Mouse (Mus musculus) liver, embryonic 16.5 days (tissue): ENCODE results near the gene Samd10. TPM values are rescaled to one million over a fixed set of nuclear protein-coding genes. Genes with fewer than 3 reads are reported as not detected.

Experiments
- ATAC-seq: fragments of 200-750 bp; cut with Nextera tagmentation; 2 replicates; pipeline ENCODE4 v1.8.0; 2017; ENCODE audit warnings: low read depth, mild to moderate bottlenecking, moderate number of reproducible peaks, moderate library complexity
- H3K27ac ChIP-seq: fragments of 300-500 bp; sonication (generic); 2 replicates; pipeline ENCODE4 v1.5.1; 2014; ENCODE audit warnings: mild to moderate bottlenecking, low read length
- H3K27me3 ChIP-seq: fragments of 300-500 bp; sonication (generic); 2 replicates; pipeline ENCODE4 v1.6.1; 2014; ENCODE audit warnings: low read depth, low read length, mixed read lengths; ENCODE audit not compliant: control insufficient read depth, insufficient read depth
- H3K36me3 ChIP-seq: fragments of 300-500 bp; sonication (generic); 2 replicates; pipeline ENCODE4 v1.6.1; 2014; ENCODE audit warnings: mild to moderate bottlenecking; ENCODE audit not compliant: control insufficient read depth, insufficient read depth
- H3K4me1 ChIP-seq: fragments of 300-500 bp; sonication (generic); 2 replicates; pipeline ENCODE4 v1.6.1; 2014; ENCODE audit warnings: low read depth, low read length, mixed read lengths; ENCODE audit not compliant: control insufficient read depth
- H3K4me2 ChIP-seq: fragments of 300-500 bp; sonication (generic); 2 replicates; pipeline ENCODE4 v1.6.1; 2014; ENCODE audit warnings: low read depth, low read length, mixed read lengths
- H3K4me3 ChIP-seq: fragments of 300-500 bp; sonication (generic); 2 replicates; pipeline ENCODE4 v1.5.1; 2014; ENCODE audit warnings: low read depth, mild to moderate bottlenecking, low read length
- H3K9ac ChIP-seq: fragments of 300-500 bp; sonication (generic); 2 replicates; pipeline ENCODE4 v1.6.1; 2014; ENCODE audit warnings: low read depth, low read length
- H3K9me3 ChIP-seq: fragments of 300-500 bp; sonication (generic); replicated peaks from 2 replicates; pipeline ENCODE4 v1.6.1; 2016; ENCODE audit warnings: low read length; ENCODE audit not compliant: control insufficient read depth
- WGBS: fragments of 180-500 bp; shearing (Covaris S2); extraction: QIAGEN DNeasy Blood & Tissue Kit; methylation state at CpG from one replicate; pipeline ENCODE4 v1.1.7; 2014; ENCODE audit not compliant: insufficient replicate concordance; 5-methylcytosine and 5-hydroxymethylcytosine counted together
- polyA plus RNA-seq: library from polyadenylated mRNA; unstranded; fragments of >200 nt; fragmentation: Nextera tagmentation; extraction: Ambion mirVana; gene quantifications from 2 replicates; pipeline ENCODE4 v1.2.1, GENCODE M21; 2015

Gene Samd10
- polyA plus RNA-seq, 1 experiment from 2014 or later = 2.3 TPM

DNA sequence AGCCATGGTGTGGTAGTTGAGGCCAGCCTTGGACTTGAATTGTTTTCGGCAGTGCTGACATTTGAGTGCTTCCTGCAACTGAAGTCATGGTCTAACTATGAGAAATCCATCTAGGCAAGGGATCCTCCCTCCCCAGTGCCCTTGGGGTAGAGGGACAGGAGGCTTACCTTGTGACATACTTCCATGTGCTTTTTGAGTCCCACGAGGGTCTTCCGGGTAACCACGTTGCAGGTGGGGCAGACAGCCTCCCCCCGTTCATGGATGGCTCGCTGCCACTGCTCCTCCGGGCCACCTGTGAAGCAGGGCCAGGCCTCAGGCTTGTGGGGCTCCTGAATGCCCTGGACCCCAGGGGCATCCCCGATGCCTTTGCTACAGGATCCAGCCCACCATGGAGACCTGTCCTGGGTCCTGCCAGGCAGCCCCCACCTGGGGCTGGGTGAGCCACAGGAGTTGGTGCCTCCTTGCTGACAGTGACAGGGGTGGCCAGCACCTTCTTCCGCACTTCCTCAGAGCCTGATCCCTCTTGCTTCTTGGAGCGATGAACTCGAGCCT lies 10.7 kb downstream of the Samd10 start:
- Histone ChIP-seq H3K9ac (no peak overlapping the region), H3K27me3 (no peaks in the 10 kb centered on the region), H3K4me3 (no peak overlapping the region), H3K9me3 (no peaks in the 10 kb centered on the region), H3K27ac (no peak overlapping the region), H3K4me2 (no peak overlapping the region), H3K36me3 (peaks cover 12% of the 10 kb centered on the region), H3K4me1 (peaks cover 30% of the 10 kb centered on the region)
- WGBS = 78% methylated on average over 11 of the region's 11 CpGs
- no peak for ATAC-seq

DNA sequence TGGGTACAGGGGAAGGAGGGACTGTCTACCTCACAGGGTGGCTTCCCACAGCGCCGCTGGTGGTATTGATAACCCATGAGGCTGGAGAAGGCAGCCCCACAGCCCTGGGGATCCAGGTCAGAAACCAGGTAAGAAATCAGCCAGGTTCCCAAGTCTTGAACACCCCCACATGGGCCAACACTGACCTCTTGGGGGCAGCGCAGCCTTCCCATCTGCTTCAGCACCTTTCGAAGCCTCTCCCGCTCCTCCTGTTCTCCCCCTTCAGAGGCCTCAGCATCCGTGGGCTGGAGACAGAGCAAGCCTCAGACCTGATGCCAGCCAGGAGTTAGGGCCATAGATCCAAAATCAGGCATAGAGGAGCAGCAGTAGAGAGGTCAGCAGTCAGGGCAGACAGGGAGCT lies 11.2 kb downstream of the Samd10 start:
- WGBS = 74% methylated on average over 6 of the region's 6 CpGs
- no peaks in the 10 kb centered on the region for H3K27me3 ChIP-seq
- H3K4me1 ChIP-seq = peaks cover 28% of the 10 kb centered on the region
- H3K9ac ChIP-seq = no peak overlapping the region
- no peak overlapping the region for H3K4me2 ChIP-seq
- no peak for ATAC-seq
- no peak overlapping the region for H3K4me3 ChIP-seq
- no peaks in the 10 kb centered on the region for H3K9me3 ChIP-seq
- no peak overlapping the region for H3K27ac ChIP-seq
- peaks cover 12% of the 10 kb centered on the region for H3K36me3 ChIP-seq

DNA sequence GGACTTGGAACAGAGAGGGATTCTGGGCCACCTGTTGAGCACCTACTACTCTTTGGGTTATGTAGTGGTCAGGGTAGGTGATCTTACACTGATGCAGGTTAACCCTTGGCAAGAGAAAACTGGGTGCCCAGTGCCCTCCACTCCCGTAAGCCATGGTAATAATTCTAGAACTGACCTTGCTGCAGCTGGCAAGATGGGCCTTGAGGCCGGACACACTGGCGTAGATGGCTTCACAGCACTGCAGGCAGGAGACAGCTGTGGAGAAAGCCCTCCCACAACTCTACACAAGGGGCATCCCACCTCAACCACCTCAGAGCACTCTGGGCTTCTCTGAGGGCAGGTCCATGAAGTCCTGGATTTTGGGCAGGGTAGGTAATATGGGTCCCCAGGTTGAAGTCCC lies 12.9 kb downstream of the Samd10 start:
- Histone ChIP-seq H3K9ac (no peak overlapping the region), H3K27me3 (no peaks in the 10 kb centered on the region), H3K4me1 (peaks cover 19% of the 10 kb centered on the region), H3K36me3 (peaks cover 12% of the 10 kb centered on the region), H3K9me3 (no peaks in the 10 kb centered on the region), H3K27ac (no peak overlapping the region), H3K4me2 (no peak overlapping the region), H3K4me3 (no peak overlapping the region)
- 73% methylated on average over 3 of the region's 3 CpGs for WGBS
- no peak for ATAC-seq

DNA sequence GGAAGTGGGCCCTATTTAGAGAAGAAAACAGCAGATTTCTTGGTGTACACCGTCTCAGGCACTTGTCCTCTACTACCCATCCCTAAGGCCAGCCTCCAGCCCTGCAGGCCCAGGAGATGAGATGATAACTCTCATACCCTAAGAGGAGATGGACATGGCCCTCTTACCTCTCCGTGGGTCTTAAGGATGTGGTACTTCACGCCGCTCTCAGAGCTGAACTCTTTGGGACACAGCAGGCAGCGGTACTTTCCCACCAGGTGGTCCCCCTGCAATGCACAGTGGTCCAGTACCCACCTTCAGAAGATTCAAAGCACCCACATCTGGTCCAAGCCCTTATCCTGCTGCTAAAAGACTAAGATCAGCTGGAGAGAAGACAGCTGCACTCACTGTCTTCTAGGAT lies 13.5 kb downstream of the Samd10 start:
- H3K27ac ChIP-seq = no peak overlapping the region
- H3K4me1 ChIP-seq = peaks cover 16% of the 10 kb centered on the region
- H3K4me3 ChIP-seq = no peak overlapping the region
- H3K9ac ChIP-seq = no peak overlapping the region
- no peaks in the 10 kb centered on the region for H3K9me3 ChIP-seq
- no peak overlapping the region for H3K4me2 ChIP-seq
- no peak for ATAC-seq
- H3K27me3 ChIP-seq = no peaks in the 10 kb centered on the region
- whole genome bisulfite sequencing = 75% methylated on average over 5 of the region's 5 CpGs
- H3K36me3 ChIP-seq = peaks cover 12% of the 10 kb centered on the region

DNA sequence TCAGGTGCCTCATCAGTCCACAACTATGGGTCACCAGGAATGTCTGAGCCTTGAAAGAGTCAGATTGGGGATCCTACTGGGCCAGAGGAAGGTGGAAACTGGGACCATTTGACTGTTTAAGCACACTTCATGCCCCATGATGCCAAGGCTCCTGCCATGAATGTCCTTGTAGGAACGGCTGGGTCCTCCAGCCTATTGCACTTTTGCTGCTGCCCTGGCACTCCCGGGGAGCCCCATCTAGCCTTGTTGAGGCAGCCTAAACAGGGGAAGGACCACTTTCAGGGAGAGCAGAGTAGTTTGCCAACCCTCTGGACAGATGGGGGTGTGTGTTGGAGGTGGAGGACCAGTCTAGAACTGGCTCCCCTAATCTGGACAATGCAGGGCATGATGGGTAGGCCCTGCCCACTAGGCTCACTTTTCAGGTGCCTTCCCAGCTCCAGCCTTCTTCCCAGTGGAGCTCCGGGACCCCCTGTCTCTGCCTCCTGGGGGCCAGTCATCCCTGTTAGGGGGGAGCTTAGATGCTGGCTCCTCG lies 14.5 kb downstream of the Samd10 start, which contains the start of gene Uckl1:
Gene Uckl1 (minus strand): TSS at position 482 of the 532 bp plus-strand sequence.
- H3K36me3 ChIP-seq = peaks cover 11% of the 10 kb centered on the region
- peaks cover 22% of the 10 kb centered on the region for H3K4me1 ChIP-seq
- H3K27ac ChIP-seq = no peak within 1 kb of the TSS
- H3K27me3 ChIP-seq = no peaks in the 10 kb centered on the region
- H3K9ac ChIP-seq = no peak within 1 kb of the TSS
- WGBS = 76% methylated on average over 4 of the region's 4 CpGs
- no peak within 1 kb of the TSS for H3K4me2 ChIP-seq
- ATAC-seq = no peak
- H3K4me3 ChIP-seq = no peak within 1 kb of the TSS
- H3K9me3 ChIP-seq = no peaks in the 10 kb centered on the region

DNA sequence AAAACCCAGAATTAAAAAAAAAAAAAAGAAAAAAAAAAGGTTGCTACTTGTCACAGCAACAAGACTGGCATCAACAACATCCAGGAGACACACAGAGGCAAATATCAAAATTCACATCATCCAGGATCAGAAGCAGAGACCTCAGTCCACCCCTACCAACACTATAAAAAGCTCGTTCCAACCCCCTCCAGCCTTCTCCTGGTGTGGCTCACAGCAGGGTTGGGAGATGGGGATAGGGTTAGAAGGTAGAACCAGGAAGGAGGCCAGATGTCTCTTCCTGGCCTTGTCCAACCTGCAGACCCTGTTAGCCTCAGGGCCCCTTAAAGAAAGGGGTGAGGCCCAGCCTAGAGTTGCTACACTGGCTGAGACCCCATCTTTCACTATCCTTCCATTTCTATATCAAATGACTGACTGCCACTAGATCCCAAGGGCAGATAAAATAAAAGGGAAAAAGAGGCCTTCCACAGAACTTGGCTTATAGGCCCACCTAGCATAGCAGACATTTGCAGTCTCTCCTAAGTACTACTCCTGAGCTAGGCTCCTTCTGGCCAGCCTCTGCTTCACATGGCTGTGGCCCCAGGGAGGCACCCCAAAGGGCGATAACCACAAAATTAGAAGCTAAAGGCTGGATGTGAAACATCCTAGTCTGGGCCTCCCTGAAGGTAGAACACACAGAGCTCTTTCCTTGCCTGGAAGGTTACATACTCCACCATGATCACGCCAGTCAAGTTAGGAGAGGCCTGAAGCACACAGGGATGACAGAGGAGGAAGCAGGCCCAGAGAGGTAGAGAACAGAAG lies 15.4 kb downstream of the Samd10 start:
- Histone ChIP-seq H3K9ac (no peak overlapping the region), H3K4me1 (peaks cover 30% of the 10 kb centered on the region), H3K27ac (no peak overlapping the region), H3K9me3 (no peaks in the 10 kb centered on the region), H3K4me2 (no peak overlapping the region), H3K36me3 (peaks cover 7% of the 10 kb centered on the region), H3K27me3 (no peaks in the 10 kb centered on the region), H3K4me3 (no peak overlapping the region)
- no peak for ATAC-seq
- 60% methylated on average over 3 of the region's 3 CpGs for WGBS

DNA sequence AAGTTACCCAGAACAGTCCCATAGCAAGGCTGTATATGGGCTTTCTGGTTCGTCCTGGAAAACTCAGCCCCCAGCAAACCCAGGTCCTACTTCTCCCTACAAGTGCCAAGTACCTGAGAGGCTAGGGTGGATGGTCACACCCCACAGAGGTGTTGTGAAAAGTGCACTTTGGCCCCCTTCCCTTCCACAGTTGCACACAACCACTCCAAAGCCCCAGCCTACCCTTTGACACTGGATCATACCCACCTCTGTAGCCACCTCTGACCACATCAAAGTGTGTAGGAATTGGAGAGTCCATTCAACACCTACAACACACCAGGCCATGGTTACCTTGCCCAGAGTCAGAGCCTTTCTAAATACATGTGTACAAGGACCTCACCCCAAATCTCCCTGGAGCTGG lies 16.1 kb downstream of the Samd10 start:
- H3K36me3 ChIP-seq = peaks cover 4% of the 10 kb centered on the region; the same call in 1 of the 2 replicates
- no peak for ATAC-seq
- H3K27me3 ChIP-seq = no peaks in the 10 kb centered on the region
- no peak overlapping the region for H3K27ac ChIP-seq
- H3K9ac ChIP-seq = no peak overlapping the region
- 64% methylated on average over 1 of the region's 1 CpGs for WGBS
- H3K4me1 ChIP-seq = peaks cover 37% of the 10 kb centered on the region
- no peak overlapping the region for H3K4me2 ChIP-seq
- H3K9me3 ChIP-seq = no peaks in the 10 kb centered on the region
- no peak overlapping the region for H3K4me3 ChIP-seq

DNA sequence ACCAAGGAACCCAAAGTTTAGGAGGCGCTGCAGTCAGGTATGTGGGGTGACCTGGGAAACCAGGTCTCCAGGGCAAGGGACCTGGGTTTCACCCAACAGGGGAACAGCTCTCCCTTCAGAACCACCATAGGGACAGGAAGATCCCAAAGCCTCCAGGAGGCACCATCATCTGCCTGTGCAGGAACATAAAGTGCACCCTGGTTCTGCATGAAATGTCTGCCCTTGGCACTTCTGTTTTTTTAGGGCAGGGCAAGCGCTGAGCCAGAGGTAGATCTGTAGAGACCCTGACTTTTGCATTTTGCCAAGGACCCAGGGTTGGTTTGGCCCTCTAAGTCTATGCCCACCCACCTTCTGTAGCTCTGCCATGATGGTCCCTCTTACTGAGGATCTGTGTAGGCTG lies 16.7 kb downstream of the Samd10 start:
- H3K4me2 ChIP-seq = peak overlapping the region; percentile 96
- peaks cover 4% of the 10 kb centered on the region; the same call in 1 of the 2 replicates for H3K36me3 ChIP-seq
- 0 out of 2 replicates have a peak overlapping the region, but pooled peaks have one; percentile 3 for H3K27ac ChIP-seq
- no peak overlapping the region for H3K9ac ChIP-seq
- H3K4me3 ChIP-seq = no peak overlapping the region
- no peaks in the 10 kb centered on the region for H3K27me3 ChIP-seq
- ATAC-seq = no peak
- H3K9me3 ChIP-seq = no peaks in the 10 kb centered on the region
- H3K4me1 ChIP-seq = peaks cover 43% of the 10 kb centered on the region
- WGBS = 78% methylated on average over 2 of the region's 2 CpGs
